Mouse (Mus musculus) lung, adult 2 months (tissue): ENCODE results near the gene Fgf14.

Experiments
- CTCF ChIP-seq: fragments of 200-500 bp; IDR thresholded peaks from 2 replicates; pipeline ENCODE4 v1.5.1; 2011; ENCODE audit warnings: mild to moderate bottlenecking, low read length, control low read depth; ENCODE audit not compliant: insufficient read depth
- POLR2A ChIP-seq: fragments of 200-500 bp; IDR thresholded peaks from 2 replicates; pipeline ENCODE4 v1.6.1; 2011; ENCODE audit warnings: low read depth, mild to moderate bottlenecking, control low read depth, low read length, borderline replicate concordance; ENCODE audit errors: extremely low read depth

DNA sequence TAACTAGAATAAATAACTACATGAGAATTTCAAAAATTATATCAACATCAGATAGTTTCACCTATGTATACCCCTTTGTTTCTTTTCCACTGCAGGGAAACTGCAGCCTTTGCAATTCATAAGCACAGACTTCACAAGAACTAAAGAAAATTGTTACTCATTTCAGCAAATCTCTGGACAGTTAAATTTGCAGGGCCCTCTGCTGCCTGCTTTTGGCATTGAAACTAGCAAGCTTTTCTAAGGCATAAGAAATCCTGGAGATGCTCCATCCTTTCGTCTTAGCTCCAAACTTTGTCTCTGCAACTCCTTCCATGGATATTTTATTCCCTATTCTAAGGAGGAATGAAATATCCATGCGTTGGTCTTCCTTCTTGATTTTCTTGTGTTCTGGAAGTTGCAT, 455.9 kb downstream of the Fgf14 start:
- TF ChIP-seq POLR2A = no peak
- no peak for TF ChIP-seq CTCF
